Mouse (Mus musculus): ENCODE results near the gene Atp8a2. TPM values are rescaled to one million over a fixed set of nuclear protein-coding genes. Genes with fewer than 3 reads are reported as not detected.

The Atp8a2 gene
- polyA plus RNA-seq, 1 experiment from 2014 or later, result 4.2 TPM

DNA sequence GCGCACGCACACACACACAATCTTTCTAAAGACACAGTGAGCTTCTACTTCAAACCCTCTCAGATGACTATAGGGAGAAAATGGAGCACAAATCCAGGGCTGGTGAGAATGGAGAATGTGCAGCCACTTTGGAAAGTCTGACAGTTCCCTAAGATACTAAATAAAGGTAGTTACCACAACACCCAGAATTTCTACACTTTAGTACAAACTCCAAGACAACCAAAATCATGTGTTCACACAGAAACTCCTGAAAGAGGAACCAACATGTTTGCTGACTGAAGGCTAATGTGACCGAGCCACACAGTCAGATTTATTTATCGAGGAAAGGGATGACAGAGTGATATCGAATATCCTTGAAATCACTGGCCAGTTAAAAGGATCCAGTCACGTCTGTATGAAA lies 8.0 kb upstream of the Atp8a2 start:
- WGBS, result 84% methylated on average over 6 of the region's 6 CpGs
- Histone ChIP-seq H3K4me3 (ENCODE audit: low read depth, low read length) (no peak overlapping the region), H3K4me1 (ENCODE audit: control insufficient read depth, insufficient read depth, low read length) (no peaks in the 10 kb centered on the region), H3K27ac (replicated peaks; ENCODE audit: low read depth, low read length) (no peak overlapping the region), H3K27me3 (ENCODE audit: control insufficient read depth, insufficient read depth, low read length) (no peaks in the 10 kb centered on the region), H3K9ac (replicated peaks; ENCODE audit: low read length) (no peak overlapping the region), H3K4me2 (ENCODE audit: low read depth, low read length) (no peak overlapping the region), H3K9me3 (replicated peaks; ENCODE audit: control insufficient read depth, low read length) (no peaks in the 10 kb centered on the region), H3K36me3 (replicated peaks; ENCODE audit: control insufficient read depth, insufficient read depth, low read depth, low read length) (no peaks in the 10 kb centered on the region)
- no peak for DNase-seq (ENCODE audit: low spot score)
- no peak for ATAC-seq (replicated peaks; ENCODE audit: insufficient number of reproducible peaks, low FRiP score, low TSS enrichment, low read depth)

- DNase-seq (ENCODE audit: low spot score), result no peak
- H3K4me3 ChIP-seq (ENCODE audit: low read depth, low read length), result no peak overlapping the region
- ATAC-seq (replicated peaks; ENCODE audit: insufficient number of reproducible peaks, low FRiP score, low TSS enrichment, low read depth), result no peak
- no peak overlapping the region for H3K9ac ChIP-seq (replicated peaks; ENCODE audit: low read length)
- no peaks in the 10 kb centered on the region for H3K9me3 ChIP-seq (replicated peaks; ENCODE audit: control insufficient read depth, low read length)
- no peaks in the 10 kb centered on the region for H3K4me1 ChIP-seq (ENCODE audit: control insufficient read depth, insufficient read depth, low read length)
- no peaks in the 10 kb centered on the region for H3K27me3 ChIP-seq (ENCODE audit: control insufficient read depth, insufficient read depth, low read length)
- WGBS, result 87% methylated on average over 5 of the region's 5 CpGs
- no peak overlapping the region for H3K27ac ChIP-seq (replicated peaks; ENCODE audit: low read depth, low read length)
- H3K36me3 ChIP-seq (replicated peaks; ENCODE audit: control insufficient read depth, insufficient read depth, low read depth, low read length), result no peaks in the 10 kb centered on the region
- H3K4me2 ChIP-seq (ENCODE audit: low read depth, low read length), result no peak overlapping the region
Measured at GRCm38 (mm10) chr14:60195999-60196398, 980 bp downstream of the Atp8a2 start.

DNA sequence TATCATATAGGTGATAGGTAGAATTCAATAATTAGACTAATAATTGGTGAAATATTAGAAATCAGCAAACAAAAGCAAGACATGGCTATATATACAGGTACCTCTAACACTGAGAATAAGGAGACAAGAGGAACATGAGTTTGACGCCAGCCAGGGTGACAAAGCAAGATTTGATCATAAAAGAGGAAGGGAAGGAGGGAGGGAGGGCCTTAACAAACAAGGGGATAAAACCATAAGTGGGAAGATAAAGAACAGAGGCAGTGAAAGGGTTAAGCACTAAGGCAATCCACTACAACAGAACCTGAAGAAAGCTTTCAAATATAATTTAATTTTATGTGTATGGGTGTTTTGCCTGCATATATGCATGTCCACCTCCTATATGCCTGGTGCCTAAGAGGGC lies 2.4 kb downstream of the Atp8a2 start:
- no peaks in the 10 kb centered on the region for H3K9me3 ChIP-seq (replicated peaks; ENCODE audit: control insufficient read depth, low read length)
- no peak for ATAC-seq (replicated peaks; ENCODE audit: insufficient number of reproducible peaks, low FRiP score, low TSS enrichment, low read depth)
- DNase-seq (ENCODE audit: low spot score), result no peak
- H3K27me3 ChIP-seq (ENCODE audit: control insufficient read depth, insufficient read depth, low read length), result no peaks in the 10 kb centered on the region
- H3K4me2 ChIP-seq (ENCODE audit: low read depth, low read length), result no peak overlapping the region
- no peak overlapping the region for H3K9ac ChIP-seq (replicated peaks; ENCODE audit: low read length)
- no peaks in the 10 kb centered on the region for H3K36me3 ChIP-seq (replicated peaks; ENCODE audit: control insufficient read depth, insufficient read depth, low read depth, low read length)
- H3K27ac ChIP-seq (replicated peaks; ENCODE audit: low read depth, low read length), result no peak overlapping the region
- H3K4me3 ChIP-seq (ENCODE audit: low read depth, low read length), result no peak overlapping the region
- no peaks in the 10 kb centered on the region for H3K4me1 ChIP-seq (ENCODE audit: control insufficient read depth, insufficient read depth, low read length)
- WGBS, result 95% methylated on average over 1 of the region's 1 CpGs

DNA sequence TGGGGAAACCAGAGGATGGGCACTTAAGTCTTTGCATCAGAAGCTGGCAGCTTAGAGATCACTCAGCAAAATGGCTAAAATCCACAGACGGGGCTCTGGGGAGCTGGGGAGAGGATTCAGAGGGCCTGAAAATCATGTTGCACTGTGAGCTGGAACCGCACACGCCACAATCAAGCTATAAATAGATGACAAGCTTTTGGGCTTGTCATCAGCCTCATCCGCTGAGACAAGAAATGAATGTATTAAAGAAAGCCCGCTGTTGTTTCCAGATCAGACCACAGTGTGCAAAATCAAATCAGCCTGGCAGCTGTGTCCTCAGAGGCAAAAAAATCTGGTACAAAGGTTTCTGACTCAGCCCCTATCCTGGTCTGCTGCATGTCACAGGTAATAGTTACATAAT lies 7.2 kb downstream of the Atp8a2 start:
- Histone ChIP-seq H3K36me3 (replicated peaks; ENCODE audit: control insufficient read depth, insufficient read depth, low read depth, low read length) (no peaks in the 10 kb centered on the region), H3K4me2 (ENCODE audit: low read depth, low read length) (no peak overlapping the region), H3K27me3 (ENCODE audit: control insufficient read depth, insufficient read depth, low read length) (no peaks in the 10 kb centered on the region), H3K4me1 (ENCODE audit: control insufficient read depth, insufficient read depth, low read length) (no peaks in the 10 kb centered on the region), H3K4me3 (ENCODE audit: low read depth, low read length) (no peak overlapping the region), H3K27ac (replicated peaks; ENCODE audit: low read depth, low read length) (no peak overlapping the region), H3K9ac (replicated peaks; ENCODE audit: low read length) (no peak overlapping the region), H3K9me3 (replicated peaks; ENCODE audit: control insufficient read depth, low read length) (no peaks in the 10 kb centered on the region)
- ATAC-seq (replicated peaks; ENCODE audit: insufficient number of reproducible peaks, low FRiP score, low TSS enrichment, low read depth), result no peak
- WGBS, result 85% methylated on average over 5 of the region's 5 CpGs
- no peak for DNase-seq (ENCODE audit: low spot score)

GRCm38 (mm10) chr14:60188201-60188825 lies 8.7 kb downstream of the Atp8a2 start:
- H3K36me3 ChIP-seq (replicated peaks; ENCODE audit: control insufficient read depth, insufficient read depth, low read depth, low read length), result no peaks in the 10 kb centered on the region
- H3K9me3 ChIP-seq (replicated peaks; ENCODE audit: control insufficient read depth, low read length), result no peaks in the 10 kb centered on the region
- H3K4me3 ChIP-seq (ENCODE audit: low read depth, low read length), result no peak overlapping the region
- ATAC-seq (replicated peaks; ENCODE audit: insufficient number of reproducible peaks, low FRiP score, low TSS enrichment, low read depth) (no peak), DNase-seq (ENCODE audit: low spot score) (no peak)
- H3K9ac ChIP-seq (replicated peaks; ENCODE audit: low read length), result no peak overlapping the region
- H3K4me1 ChIP-seq (ENCODE audit: control insufficient read depth, insufficient read depth, low read length), result no peaks in the 10 kb centered on the region
- H3K4me2 ChIP-seq (ENCODE audit: low read depth, low read length), result no peak overlapping the region
- H3K27ac ChIP-seq (replicated peaks; ENCODE audit: low read depth, low read length), result no peak overlapping the region
- WGBS, result 76% methylated on average over 5 of the region's 5 CpGs
- no peaks in the 10 kb centered on the region for H3K27me3 ChIP-seq (ENCODE audit: control insufficient read depth, insufficient read depth, low read length)

- Histone ChIP-seq H3K4me1 (ENCODE audit: control insufficient read depth, insufficient read depth, low read length) (no peaks in the 10 kb centered on the region), H3K9ac (replicated peaks; ENCODE audit: low read length) (no peak overlapping the region), H3K27ac (replicated peaks; ENCODE audit: low read depth, low read length) (no peak overlapping the region), H3K36me3 (replicated peaks; ENCODE audit: control insufficient read depth, insufficient read depth, low read depth, low read length) (no peaks in the 10 kb centered on the region), H3K4me3 (ENCODE audit: low read depth, low read length) (no peak overlapping the region), H3K4me2 (ENCODE audit: low read depth, low read length) (no peak overlapping the region), H3K27me3 (ENCODE audit: control insufficient read depth, insufficient read depth, low read length) (peaks cover 12% of the 10 kb centered on the region), H3K9me3 (replicated peaks; ENCODE audit: control insufficient read depth, low read length) (no peaks in the 10 kb centered on the region)
- 94% methylated on average over 2 of the region's 2 CpGs for WGBS
- DNase-seq (ENCODE audit: low spot score), result no peak
- no peak for ATAC-seq (replicated peaks; ENCODE audit: insufficient number of reproducible peaks, low FRiP score, low TSS enrichment, low read depth)
Measured at GRCm38 (mm10) chr14:60181306-60181705, 15.7 kb downstream of the Atp8a2 start.

- no peak overlapping the region for H3K4me3 ChIP-seq (ENCODE audit: low read depth, low read length)
- H3K27ac ChIP-seq (replicated peaks; ENCODE audit: low read depth, low read length), result no peak overlapping the region
- H3K9me3 ChIP-seq (replicated peaks; ENCODE audit: control insufficient read depth, low read length), result no peaks in the 10 kb centered on the region
- no peak for DNase-seq (ENCODE audit: low spot score)
- ATAC-seq (replicated peaks; ENCODE audit: insufficient number of reproducible peaks, low FRiP score, low TSS enrichment, low read depth), result no peak
- H3K9ac ChIP-seq (replicated peaks; ENCODE audit: low read length), result no peak overlapping the region
- H3K4me2 ChIP-seq (ENCODE audit: low read depth, low read length), result no peak overlapping the region
- no peaks in the 10 kb centered on the region for H3K4me1 ChIP-seq (ENCODE audit: control insufficient read depth, insufficient read depth, low read length)
- WGBS, result 54% methylated on average over 2 of the region's 2 CpGs
- peaks cover 16% of the 10 kb centered on the region for H3K27me3 ChIP-seq (ENCODE audit: control insufficient read depth, insufficient read depth, low read length)
- H3K36me3 ChIP-seq (replicated peaks; ENCODE audit: control insufficient read depth, insufficient read depth, low read depth, low read length), result no peaks in the 10 kb centered on the region
Measured at GRCm38 (mm10) chr14:60178571-60178955, 18.4 kb downstream of the Atp8a2 start.

DNA sequence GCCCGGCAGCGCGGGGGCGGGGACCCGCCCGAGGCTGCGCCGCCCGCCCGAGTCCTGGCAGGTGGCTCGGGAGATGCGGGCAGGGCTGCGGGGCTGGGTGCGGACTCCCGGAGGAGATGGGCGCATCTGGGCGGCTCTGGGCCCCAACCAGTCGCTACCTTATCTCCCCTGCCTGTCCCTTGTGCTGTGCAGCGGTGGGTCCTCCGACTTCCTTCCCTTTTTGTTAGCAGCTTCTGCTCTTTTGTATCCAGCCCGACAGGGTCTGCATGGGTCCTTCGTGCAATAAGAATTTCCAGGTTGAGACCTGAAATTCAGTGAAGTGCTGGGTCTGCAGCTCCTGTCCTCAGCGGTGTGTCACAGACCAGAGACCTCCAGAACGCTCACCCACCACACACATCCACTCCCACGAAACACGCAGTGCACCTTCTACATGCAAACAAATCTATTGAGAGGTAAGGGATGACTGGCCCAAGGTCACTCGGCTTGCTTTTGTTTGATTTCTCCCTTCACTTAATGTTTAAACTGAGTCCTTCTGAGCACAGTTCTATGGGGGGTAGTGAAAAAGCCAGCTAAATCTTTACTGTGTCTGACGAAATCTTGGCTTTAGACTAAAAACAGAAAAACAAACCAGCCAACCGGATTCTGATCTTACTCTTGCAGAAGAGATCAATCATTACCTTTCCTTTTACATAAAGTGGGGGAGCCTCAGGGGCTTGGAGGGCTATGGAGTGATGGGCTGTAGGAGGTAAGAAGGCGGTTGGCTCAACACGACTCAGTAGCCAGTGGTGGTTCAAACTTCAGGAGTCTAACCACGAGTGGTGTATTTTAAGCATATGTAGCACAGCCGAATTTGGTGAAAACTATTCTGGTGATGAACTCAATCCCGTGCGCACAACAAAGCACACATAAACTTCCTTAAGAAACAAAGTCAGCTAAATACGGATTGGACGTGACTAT lies 19.1 kb downstream of the Atp8a2 start:
- Histone ChIP-seq H3K4me2 (ENCODE audit: low read depth, low read length) (peak overlapping the region; percentile 99), H3K9ac (replicated peaks; ENCODE audit: low read length) (peak overlapping the region; percentile 71), H3K36me3 (replicated peaks; ENCODE audit: control insufficient read depth, insufficient read depth, low read depth, low read length) (no peaks in the 10 kb centered on the region), H3K9me3 (replicated peaks; ENCODE audit: control insufficient read depth, low read length) (no peaks in the 10 kb centered on the region), H3K4me1 (ENCODE audit: control insufficient read depth, insufficient read depth, low read length) (no peaks in the 10 kb centered on the region), H3K27me3 (ENCODE audit: control insufficient read depth, insufficient read depth, low read length) (peaks cover 16% of the 10 kb centered on the region), H3K27ac (replicated peaks; ENCODE audit: low read depth, low read length) (0 out of 2 replicates have a peak overlapping the region, but pooled peaks have one; percentile 14), H3K4me3 (ENCODE audit: low read depth, low read length) (peak overlapping the region; percentile 67)
- whole genome bisulfite sequencing, result 20% methylated on average over 37 of the region's 37 CpGs
- DNase-seq (ENCODE audit: low spot score) (no peak), ATAC-seq (replicated peaks; ENCODE audit: insufficient number of reproducible peaks, low FRiP score, low TSS enrichment, low read depth) (no peak)
